Mouse (Mus musculus) neural tube, embryonic 14.5 days (tissue): ENCODE measurements around the gene Adipor2. TPM values are rescaled to one million over a fixed set of nuclear protein-coding genes. Genes with fewer than 3 reads are reported as not detected.

Experiments
- ATAC-seq: fragments of 200-750 bp; cut with Nextera tagmentation; 2 replicates; pipeline ENCODE4 v1.8.0; 2017; ENCODE audit warnings: low read depth, mild to moderate bottlenecking, moderate TSS enrichment, moderate library complexity
- H3K27ac ChIP-seq: fragments of 300-500 bp; sonication (generic); 2 replicates; pipeline ENCODE4 v1.5.1; 2014; ENCODE audit warnings: low read depth, mild to moderate bottlenecking, control low read depth, low read length, moderate library complexity, mixed read lengths
- H3K27me3 ChIP-seq: fragments of 300-500 bp; sonication (generic); 2 replicates; pipeline ENCODE4 v1.6.1; 2014; ENCODE audit warnings: low read length; ENCODE audit not compliant: control insufficient read depth, insufficient read depth
- H3K36me3 ChIP-seq: fragments of 300-500 bp; sonication (generic); 2 replicates; pipeline ENCODE4 v1.6.1; 2014; ENCODE audit warnings: low read length, mixed read lengths; ENCODE audit not compliant: control insufficient read depth, insufficient read depth
- H3K4me1 ChIP-seq: fragments of 300-500 bp; sonication (generic); 2 replicates; pipeline ENCODE4 v1.6.1; 2014; ENCODE audit warnings: low read length; ENCODE audit not compliant: control insufficient read depth, insufficient read depth
- H3K4me2 ChIP-seq: fragments of 300-500 bp; sonication (generic); 2 replicates; pipeline ENCODE4 v1.6.1; 2014; ENCODE audit warnings: mild to moderate bottlenecking, low read depth, low read length, control low read depth
- H3K4me3 ChIP-seq: fragments of 300-500 bp; sonication (generic); 2 replicates; pipeline ENCODE4 v1.5.1; 2014; ENCODE audit warnings: low read depth, low read length, control low read depth, mixed read lengths
- H3K9ac ChIP-seq: fragments of 300-500 bp; sonication (generic); replicated peaks from 2 replicates; pipeline ENCODE4 v1.6.1; 2014; ENCODE audit warnings: low read depth, mild to moderate bottlenecking, control low read depth, low read length, mixed read lengths
- H3K9me3 ChIP-seq: fragments of 300-500 bp; sonication (generic); 2 replicates; pipeline ENCODE4 v1.6.1; 2016; ENCODE audit warnings: low read length; ENCODE audit not compliant: control insufficient read depth
- WGBS: fragments of 180-500 bp; shearing (Covaris S2); extraction: QIAGEN DNeasy Blood & Tissue Kit; methylation state at CpG from one replicate; pipeline ENCODE4 v1.1.7; 2014; 5-methylcytosine and 5-hydroxymethylcytosine counted together
- polyA plus RNA-seq: library from polyadenylated mRNA; unstranded; fragments of >200 nt; fragmentation: Nextera tagmentation; extraction: Ambion mirVana; gene quantifications from 2 replicates; pipeline ENCODE4 v1.2.1, GENCODE M21; 2014

The Adipor2 gene
- polyA plus RNA-seq, 1 experiment from 2014 or later = 36.2 TPM

- Histone ChIP-seq H3K4me3 (no peak overlapping the region), H3K27ac (no peak overlapping the region), H3K4me2 (no peak overlapping the region), H3K9ac (no peak overlapping the region), H3K36me3 (peaks cover 12% of the 10 kb centered on the region), H3K9me3 (no peaks in the 10 kb centered on the region), H3K27me3 (no peaks in the 10 kb centered on the region), H3K4me1 (no peaks in the 10 kb centered on the region)
- WGBS = 88% methylated on average over 8 of the region's 8 CpGs
- no peak for ATAC-seq
Measured at GRCm38 (mm10) chr6:119351656-119352055, 65.8 kb downstream of the Adipor2 start.

- no peak overlapping the region for H3K9ac ChIP-seq
- H3K36me3 ChIP-seq = peaks cover 11% of the 10 kb centered on the region
- WGBS = 86% methylated on average over 9 of the region's 9 CpGs
- H3K4me1 ChIP-seq = no peaks in the 10 kb centered on the region
- H3K4me2 ChIP-seq = no peak overlapping the region
- H3K27me3 ChIP-seq = no peaks in the 10 kb centered on the region
- H3K27ac ChIP-seq = no peak overlapping the region
- no peaks in the 10 kb centered on the region for H3K9me3 ChIP-seq
- no peak for ATAC-seq
- no peak overlapping the region for H3K4me3 ChIP-seq
Measured at GRCm38 (mm10) chr6:119350703-119351198, 66.8 kb downstream of the Adipor2 start.

- Histone ChIP-seq H3K27ac (no peak overlapping the region), H3K9me3 (no peaks in the 10 kb centered on the region), H3K36me3 (no peaks in the 10 kb centered on the region), H3K4me1 (no peaks in the 10 kb centered on the region), H3K27me3 (no peaks in the 10 kb centered on the region), H3K9ac (no peak overlapping the region), H3K4me3 (no peak overlapping the region), H3K4me2 (no peak overlapping the region)
- 5% methylated on average over 1 of the region's 1 CpGs for WGBS
- peak; percentile 42; the same call in 1 of the 2 replicates for ATAC-seq
Measured at GRCm38 (mm10) chr6:119348234-119348633, 69.3 kb downstream of the Adipor2 start.

GRCm38 (mm10) chr6:119347813-119348212, 69.7 kb downstream of the Adipor2 start:
- H3K9ac ChIP-seq = no peak overlapping the region
- no peak overlapping the region for H3K4me3 ChIP-seq
- no peak overlapping the region for H3K27ac ChIP-seq
- H3K4me2 ChIP-seq = no peak overlapping the region
- 0 out of 2 replicates have a peak, but pooled peaks have one; percentile 9 for ATAC-seq
- H3K4me1 ChIP-seq = no peaks in the 10 kb centered on the region
- no peaks in the 10 kb centered on the region for H3K27me3 ChIP-seq
- H3K9me3 ChIP-seq = no peaks in the 10 kb centered on the region
- WGBS = 79% methylated on average over 5 of the region's 5 CpGs
- H3K36me3 ChIP-seq = no peaks in the 10 kb centered on the region

- ATAC-seq = no peak
- H3K9me3 ChIP-seq = no peaks in the 10 kb centered on the region
- H3K27me3 ChIP-seq = no peaks in the 10 kb centered on the region
- H3K9ac ChIP-seq = no peak overlapping the region
- WGBS = 70% methylated on average over 10 of the region's 10 CpGs
- H3K4me3 ChIP-seq = no peak overlapping the region
- H3K36me3 ChIP-seq = no peaks in the 10 kb centered on the region
- H3K4me1 ChIP-seq = no peaks in the 10 kb centered on the region
- no peak overlapping the region for H3K27ac ChIP-seq
- no peak overlapping the region for H3K4me2 ChIP-seq
Measured at GRCm38 (mm10) chr6:119346257-119346656, 71.2 kb downstream of the Adipor2 start.

GRCm38 (mm10) chr6:119341409-119341808, 76.1 kb downstream of the Adipor2 start:
- Histone ChIP-seq H3K4me2 (no peak overlapping the region), H3K9me3 (no peaks in the 10 kb centered on the region), H3K27ac (no peak overlapping the region), H3K27me3 (no peaks in the 10 kb centered on the region), H3K9ac (no peak overlapping the region; the same call in 1 of the 2 replicates), H3K4me1 (no peaks in the 10 kb centered on the region), H3K36me3 (no peaks in the 10 kb centered on the region), H3K4me3 (no peak overlapping the region)
- ATAC-seq = peak; percentile 95

GRCm38 (mm10) chr6:119338121-119338912, 79.2 kb downstream of the Adipor2 start:
- no peaks in the 10 kb centered on the region for H3K4me1 ChIP-seq
- no peak overlapping the region for H3K27ac ChIP-seq
- WGBS = 33% methylated on average over 11 of the region's 11 CpGs
- no peak overlapping the region for H3K9ac ChIP-seq
- no peak overlapping the region for H3K4me3 ChIP-seq
- no peaks in the 10 kb centered on the region for H3K27me3 ChIP-seq
- H3K36me3 ChIP-seq = no peaks in the 10 kb centered on the region
- H3K4me2 ChIP-seq = no peak overlapping the region
- H3K9me3 ChIP-seq = no peaks in the 10 kb centered on the region
- ATAC-seq = no peak

GRCm38 (mm10) chr6:119337287-119337686, 80.2 kb downstream of the Adipor2 start:
- Histone ChIP-seq H3K36me3 (no peaks in the 10 kb centered on the region), H3K27me3 (no peaks in the 10 kb centered on the region), H3K27ac (no peak overlapping the region), H3K9ac (no peak overlapping the region), H3K4me1 (no peaks in the 10 kb centered on the region; the same call in 1 of the 2 replicates), H3K4me3 (no peak overlapping the region), H3K9me3 (no peaks in the 10 kb centered on the region), H3K4me2 (no peak overlapping the region)
- no peak for ATAC-seq
- 80% methylated on average over 3 of the region's 3 CpGs for WGBS

- Histone ChIP-seq H3K4me2 (no peak overlapping the region), H3K4me1 (peaks cover 3% of the 10 kb centered on the region; the same call in 1 of the 2 replicates), H3K4me3 (no peak overlapping the region), H3K36me3 (no peaks in the 10 kb centered on the region), H3K27ac (no peak overlapping the region), H3K9ac (no peak overlapping the region), H3K9me3 (no peaks in the 10 kb centered on the region), H3K27me3 (no peaks in the 10 kb centered on the region)
- no peak for ATAC-seq
- 94% methylated on average over 7 of the region's 7 CpGs for WGBS
Measured at GRCm38 (mm10) chr6:119336124-119336523, 81.4 kb downstream of the Adipor2 start.
